Mouse (Mus musculus): Measurements from ENCODE around the gene Lypd3.
A peak's percentile ranks its signal among the peaks of the same experiment; 100 is the strongest.
"Not testable (repeated sequence)": the region's sequence is repeated elsewhere in the genome, so short reads cannot be mapped to it uniquely, and the experiment has no call there.

The Lypd3 gene

DNA sequence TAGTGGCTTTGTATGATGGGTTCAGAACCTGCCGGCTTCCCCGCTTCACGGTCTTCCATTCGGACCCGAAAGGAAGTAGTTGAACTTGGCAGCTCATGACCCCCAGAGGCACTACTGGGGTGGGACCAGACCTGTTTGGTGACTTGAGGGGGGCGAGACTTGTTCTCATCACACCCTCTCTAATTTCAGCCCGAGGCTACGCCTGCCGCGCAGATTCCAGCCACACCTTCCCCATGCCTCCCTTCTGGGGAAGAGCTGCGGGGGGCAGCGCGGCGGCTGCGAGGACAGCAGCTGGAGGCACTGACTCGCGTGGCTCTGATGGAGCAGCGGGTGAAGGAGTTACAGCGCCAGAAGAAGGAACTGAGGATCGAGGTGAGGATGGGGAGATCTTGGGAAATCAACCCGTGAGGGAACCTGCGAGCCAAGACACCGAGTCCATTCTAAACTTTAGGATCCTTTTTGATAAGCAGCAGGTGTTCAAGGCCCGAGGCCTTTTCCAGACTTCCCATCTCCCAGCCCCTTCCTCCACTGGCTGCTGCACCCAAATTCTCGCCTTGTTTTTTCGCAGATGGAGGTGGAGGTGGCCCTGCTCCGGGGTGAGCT, 23.9 kb upstream of the Lypd3 start:
- no peak for DNase-seq (ENCODE audit: low spot score in 2 of 2)

DNA sequence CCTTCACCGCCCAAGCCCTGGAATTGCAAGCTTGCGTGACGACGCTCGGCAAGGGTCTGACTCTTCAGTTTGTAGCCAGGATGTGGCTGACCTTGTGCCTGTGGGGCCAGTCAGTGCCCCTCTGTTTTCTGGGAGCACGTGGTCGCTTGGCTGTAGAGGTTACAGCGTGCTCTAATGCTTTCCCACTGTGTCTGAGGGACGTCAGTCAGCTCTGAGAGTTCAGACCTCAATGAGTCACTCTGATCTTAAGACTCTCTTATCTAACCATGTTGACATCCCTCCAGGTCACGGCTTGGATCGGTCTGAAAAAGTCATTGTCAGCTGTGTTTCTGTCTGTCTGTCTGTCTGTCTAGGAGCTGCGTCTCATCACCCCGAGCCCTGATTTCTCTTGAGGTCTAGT, 21.5 kb upstream of the Lypd3 start:
- no peak for DNase-seq (ENCODE audit: low spot score in 2 of 2)

DNA sequence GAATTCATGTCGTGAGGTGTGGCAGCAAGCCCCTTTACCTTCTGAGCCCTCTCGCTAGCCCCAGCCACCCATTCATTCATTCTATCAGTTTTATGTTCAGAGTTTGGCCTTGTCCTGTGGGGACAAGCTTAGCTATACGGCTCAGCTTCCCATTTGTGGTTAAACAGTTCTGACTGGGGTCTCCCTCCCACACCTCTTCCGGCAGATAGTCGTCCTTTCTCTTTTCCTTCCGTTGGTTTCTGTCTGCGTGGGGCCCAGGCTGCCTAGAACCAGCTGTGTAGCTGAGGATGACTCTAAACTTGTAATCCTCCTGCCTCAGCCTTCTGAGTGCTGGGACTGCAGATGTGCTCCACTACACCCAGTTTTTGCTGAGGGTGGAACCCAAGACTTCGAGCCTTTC, 18.6 kb upstream of the Lypd3 start:
- no peak for DNase-seq (ENCODE audit: low spot score in 2 of 2)

DNA sequence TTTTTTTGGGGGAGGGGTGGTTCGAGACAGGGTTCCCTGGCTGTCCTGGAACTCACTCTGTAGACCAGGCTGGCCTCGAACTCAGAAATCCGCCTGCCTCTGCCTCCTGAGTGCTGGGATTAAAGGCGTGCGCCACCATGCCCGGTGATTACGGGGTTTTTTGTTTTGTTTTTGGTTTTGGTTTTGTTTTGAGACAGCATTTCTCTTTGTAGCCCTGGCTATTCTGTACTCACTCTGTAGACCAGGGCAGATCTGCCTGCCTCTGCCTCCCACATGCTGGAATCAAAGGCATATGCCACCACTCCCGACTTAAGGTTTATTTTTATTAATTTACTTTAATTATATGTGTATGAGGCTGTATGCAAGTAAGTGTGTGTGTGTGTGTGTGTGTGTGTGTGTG, 18.0 kb upstream of the Lypd3 start:
- not testable (repeated sequence) for DNase-seq (ENCODE audit: low spot score in 2 of 2)

DNA sequence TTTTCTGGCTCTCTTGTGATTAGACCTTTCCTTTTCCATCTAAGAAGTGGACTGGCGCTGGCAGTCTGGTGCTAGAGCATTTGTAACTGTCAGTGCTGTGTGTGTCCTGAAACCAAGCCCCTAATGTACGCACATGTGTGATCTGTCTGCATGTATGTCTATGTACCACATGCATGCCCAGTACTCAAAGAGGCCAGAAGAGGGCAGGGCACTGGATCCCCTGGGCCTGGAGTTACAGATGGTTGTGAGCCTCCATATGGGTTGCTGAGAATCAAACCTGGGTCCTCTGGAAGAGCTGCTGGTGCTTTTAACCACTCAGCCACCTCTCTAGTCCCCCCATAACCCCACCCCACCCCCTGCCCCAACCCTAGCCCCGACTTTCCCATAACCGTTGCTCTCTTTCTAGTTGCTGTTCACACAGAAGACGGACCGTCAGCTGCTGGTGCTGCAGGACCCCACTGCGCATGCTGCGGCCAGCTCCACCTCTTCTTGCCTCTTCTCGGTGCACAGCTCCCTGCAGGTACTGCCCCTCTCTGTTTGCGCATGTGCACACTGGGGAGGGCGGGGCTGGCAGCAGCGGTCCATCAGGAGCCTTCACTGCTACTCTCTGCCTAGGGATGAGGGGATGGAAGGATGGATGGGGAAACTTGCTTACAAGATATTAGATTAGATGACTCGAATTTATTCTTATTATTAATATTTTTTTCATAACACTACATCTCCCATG, 16.5 kb upstream of the Lypd3 start:
- DNase-seq (ENCODE audit: low spot score in 2 of 2) = no peak

DNA sequence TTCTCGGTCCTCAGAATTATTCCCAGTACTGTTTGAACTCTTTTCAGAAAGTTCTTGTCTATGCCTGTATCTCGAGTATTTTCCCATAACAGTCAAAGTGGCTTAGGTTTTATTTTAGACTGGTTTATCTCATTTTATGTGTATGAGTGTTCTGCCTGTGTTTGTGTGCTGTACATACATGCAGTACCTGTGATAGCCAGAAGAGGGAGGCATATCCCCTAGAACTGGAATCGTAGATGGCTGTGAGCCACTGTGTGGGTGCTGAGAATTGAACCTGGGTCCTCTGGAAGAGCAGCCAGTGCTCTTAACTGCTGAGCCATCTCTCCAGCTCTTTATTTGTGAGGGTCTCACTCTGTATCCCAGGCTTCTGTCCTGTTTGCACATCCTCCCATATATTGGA, 15.2 kb upstream of the Lypd3 start:
- no peak for DNase-seq (ENCODE audit: low spot score in 2 of 2)

DNA sequence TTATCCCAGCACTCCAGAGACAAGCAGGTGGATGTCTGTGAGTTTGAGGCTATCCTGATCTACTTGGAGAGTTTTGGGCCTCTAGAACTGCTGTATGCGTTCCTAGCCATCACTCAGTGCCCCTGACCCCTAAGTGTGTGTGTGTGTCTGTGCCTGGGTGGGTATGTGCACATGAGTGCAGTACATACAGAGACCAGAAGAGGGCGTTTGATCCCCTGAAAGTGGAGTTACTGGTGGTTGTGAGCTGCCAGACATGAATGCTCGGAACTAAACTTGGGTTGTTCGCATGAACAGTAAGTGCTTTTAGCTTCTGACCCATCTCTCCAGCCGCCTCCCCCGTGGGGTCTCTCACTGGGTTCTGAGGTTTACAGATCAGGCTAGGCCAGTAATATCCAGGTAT, 13.4 kb upstream of the Lypd3 start:
- no peak for DNase-seq (ENCODE audit: low spot score in 2 of 2)

DNA sequence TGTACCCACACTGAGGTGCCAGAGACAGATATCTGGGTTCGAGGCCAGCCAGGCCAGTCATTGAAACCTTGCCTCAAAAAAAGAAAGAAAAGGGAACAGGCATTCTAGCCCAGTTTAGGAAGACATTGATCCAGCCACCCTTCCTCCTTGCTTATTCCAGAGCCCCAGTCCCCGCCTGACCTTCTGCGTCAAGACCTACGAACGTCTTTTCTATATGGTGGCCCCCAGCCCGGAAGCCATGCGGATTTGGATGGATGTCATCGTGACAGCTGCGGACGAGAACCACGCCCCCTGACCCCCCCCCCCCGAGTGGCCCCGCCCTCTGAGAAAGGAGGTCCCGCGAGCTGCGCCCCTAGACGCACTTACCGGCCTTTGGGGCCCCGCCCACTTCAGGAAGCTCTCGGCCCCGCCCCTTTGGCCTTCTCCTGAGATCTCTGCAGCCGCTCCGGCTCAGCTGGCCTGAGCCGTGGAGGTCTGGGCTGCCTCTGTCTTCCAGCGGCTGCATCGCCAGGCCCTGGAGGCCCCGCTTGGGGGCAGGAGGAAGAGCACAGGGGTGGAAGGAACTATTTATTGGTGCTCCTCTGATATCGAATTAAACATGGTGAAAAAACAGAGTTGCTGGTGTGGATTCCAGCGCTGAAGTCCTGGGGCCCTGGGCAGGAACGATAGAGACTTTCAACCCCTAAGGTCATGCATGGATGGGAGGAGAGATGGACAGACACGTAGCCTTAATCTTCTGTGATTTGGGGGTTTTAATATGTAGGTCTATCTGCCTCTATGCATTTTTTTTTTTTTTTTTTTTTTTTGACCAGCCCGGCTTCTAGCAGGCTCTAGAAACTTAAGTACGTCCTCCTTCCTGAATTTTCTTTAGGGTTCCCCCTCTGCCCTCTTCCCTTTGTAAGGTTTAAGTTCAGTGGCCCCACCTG, 7.4 kb upstream of the Lypd3 start:
- DNase-seq (ENCODE audit: low spot score in 2 of 2) = peak; percentile 83 to 87

DNA sequence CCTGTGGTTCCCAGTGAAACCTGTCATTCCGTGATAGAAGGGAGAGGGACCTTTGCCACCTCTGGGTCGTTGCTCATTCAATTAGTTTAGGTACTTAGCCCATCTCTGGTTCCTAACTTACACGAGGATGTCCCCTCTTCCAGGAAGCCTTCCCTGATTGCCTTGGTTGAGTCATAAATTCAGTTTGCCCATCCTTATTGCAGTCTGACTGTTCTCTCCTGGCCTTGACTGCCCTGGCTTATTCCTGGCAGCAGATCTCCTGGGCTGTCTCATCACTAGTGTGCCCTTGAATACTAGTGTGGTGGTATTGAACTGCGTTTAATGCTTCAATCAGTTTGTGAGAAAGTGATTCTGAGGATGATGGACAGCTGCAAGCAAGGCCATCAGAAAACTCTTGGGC, 6.7 kb upstream of the Lypd3 start:
- DNase-seq (ENCODE audit: low spot score in 2 of 2) = no peak

DNA sequence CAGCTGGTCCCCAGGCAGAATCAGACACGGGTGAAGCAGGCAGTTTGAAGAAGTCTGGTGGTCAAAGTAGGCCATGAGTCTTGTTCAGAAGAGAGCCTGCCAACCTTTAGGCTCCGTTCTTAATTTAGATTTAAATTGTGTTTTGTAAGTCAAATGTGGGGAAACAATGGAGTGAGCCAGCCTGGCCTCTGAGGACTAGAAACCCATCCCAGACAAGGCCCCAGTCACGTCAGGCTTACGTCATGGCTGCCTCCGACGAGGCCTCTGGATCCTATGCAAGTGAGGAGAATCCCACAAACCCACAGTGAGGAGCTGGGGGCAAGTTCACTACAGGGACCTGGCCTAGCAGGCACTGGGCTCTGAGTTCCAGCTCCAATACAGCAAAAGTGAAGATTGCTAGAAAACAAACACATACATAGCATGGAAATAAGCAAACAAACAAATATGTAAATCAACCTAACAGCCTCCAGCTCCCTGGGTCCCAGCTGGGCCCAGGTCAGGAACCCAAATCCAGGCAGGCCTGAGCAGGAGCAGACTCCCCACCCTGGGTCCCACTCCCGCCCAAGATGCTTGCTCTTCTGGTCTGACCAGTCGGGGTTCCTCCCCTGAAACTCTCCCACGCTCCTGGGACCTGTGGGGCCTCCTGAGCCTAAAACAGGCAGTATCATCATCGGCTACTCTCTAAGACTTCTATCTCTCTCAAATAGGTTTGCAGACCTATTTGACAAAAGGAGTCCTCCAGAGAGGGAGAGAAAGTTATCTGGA, 6.1 kb upstream of the Lypd3 start:
- DNase-seq (ENCODE audit: low spot score in 2 of 2) = no peak

DNA sequence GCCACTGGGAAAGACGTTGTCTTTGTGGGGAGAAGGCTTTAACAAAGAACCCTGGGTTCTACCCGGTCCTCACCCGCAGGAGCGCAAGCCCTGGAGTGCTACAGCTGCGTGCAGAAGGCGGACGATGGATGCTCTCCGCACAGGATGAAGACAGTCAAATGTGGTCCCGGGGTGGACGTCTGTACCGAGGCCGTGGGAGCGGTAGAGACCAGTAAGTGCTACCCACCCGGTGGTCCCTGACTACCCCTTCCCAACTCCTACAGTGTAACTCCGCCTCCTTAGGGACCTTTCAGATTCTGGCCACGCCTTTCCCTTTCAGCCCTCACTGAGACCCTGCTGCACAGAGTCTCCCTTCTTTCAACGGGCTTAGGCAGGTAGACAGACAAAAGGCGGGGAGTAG, 696 bp downstream of the Lypd3 start:
- no peak for DNase-seq (ENCODE audit: low spot score in 2 of 2)

DNA sequence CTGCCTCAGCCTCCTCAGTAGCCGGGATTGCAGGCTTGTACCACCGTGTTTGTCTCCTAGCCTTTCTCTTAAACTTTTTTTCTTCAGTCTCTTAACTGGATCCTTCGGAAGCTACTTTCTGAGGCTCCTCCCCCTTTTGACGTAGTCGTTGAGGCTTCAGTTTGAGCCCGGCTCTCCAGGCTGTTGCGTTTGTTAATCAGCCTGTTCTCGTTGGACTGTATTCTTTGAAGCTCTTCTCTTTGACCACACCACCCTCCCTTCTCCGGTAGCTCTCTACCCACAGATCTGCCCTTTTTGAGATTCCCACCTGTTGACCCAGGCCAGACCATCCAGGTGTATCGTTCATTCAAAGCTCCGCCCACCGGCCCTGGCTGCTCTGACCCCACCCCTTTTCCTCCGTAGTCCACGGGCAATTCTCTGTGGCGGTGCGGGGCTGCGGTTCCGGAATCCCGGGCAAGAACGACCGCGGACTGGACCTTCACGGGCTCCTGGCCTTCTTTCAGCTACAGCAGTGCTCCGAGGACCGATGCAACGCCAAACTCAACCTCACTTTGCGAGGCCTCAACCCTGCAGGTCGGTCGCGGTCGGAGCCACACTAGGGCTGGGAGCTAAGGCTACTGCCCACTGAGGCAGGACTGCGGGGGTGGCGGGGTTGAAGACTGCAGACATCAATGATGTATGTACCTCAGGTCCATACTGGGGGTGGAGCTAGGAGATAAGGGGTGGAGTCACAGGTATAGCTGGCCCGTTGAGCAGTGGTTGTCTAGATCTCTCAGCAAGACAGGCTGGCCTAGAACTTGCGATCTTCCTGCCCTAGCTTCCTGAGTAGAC, 1.9 kb downstream of the Lypd3 start:
- no peak for DNase-seq (ENCODE audit: low spot score in 2 of 2)

DNA sequence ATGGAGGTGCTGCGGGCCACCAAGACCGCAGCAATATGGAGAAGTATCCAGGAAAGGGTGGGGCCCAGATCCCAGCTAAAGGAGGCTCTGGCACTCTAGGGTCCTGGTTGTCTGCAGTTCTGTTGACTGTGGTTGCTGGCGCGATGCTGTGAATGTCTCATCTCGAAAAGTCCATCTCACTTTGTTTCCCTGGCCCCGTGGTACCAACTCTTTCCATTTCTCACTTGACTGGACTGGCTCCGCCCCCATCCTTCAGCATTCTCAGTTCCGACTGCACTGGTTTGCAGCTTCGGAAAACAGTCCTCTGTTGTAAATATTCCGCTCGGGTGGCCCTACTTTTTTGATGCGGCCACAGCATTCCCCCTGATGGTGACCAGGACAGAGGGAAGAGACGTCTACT, 4.1 kb downstream of the Lypd3 start:
- DNase-seq (ENCODE audit: low spot score in 2 of 2) = no peak

DNA sequence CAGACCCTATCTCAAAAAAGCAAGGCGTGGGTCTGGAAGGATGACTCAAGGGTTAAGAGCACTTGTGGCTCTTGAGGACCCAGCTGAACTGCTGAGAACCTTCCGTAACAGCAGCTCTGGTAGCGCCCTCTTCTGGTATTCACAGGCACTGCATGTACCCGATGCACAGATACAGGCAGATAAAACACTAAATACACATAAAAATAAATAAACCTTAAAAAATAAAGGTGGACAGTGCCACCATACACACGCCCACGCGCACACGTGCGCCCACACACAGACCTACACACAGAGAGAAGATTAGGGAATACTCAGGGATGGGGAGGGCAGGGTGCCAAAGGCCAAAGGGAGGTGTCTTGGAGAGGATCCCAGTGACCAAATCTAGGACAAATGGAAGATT, 6.1 kb downstream of the Lypd3 start:
- DNase-seq (ENCODE audit: low spot score in 2 of 2) = peak; percentile 54

DNA sequence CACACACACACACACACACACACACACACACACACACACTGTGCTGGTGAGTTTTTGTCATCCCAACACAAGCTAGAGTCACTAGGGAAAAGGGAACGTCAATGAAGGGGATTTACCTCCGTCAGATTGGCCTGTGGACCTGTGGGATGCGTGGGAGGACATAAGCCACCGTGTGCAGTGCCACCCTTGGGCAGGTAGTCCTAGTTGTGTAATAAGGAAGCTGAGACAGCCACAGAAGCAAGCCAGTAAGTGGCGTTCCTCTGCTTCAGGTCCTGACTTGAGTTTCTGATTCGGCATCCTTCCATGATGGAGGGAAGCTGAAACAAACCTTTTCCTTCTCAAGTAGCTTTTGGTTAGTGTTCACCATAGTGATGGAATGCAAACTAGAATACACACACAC, 8.1 kb downstream of the Lypd3 start:
- no peak for DNase-seq (ENCODE audit: low spot score in 2 of 2)

DNA sequence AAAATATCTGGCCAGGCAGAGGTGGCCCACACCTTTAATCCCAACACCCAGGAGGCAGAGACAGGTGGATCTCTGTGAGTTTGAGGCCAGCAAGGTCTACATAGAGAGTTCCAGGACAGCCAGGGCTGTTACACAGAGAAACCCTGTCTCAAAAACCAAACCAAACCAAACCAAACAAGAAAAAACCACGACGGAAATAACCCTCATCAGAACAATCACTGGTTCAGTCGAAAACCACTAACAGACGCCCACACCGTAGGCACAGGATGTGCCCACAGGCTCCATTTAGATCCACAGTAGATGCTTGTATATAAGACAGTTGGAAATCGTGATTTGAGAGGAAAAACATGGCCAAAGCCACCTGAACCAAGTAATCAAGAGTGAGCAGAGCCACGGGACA, 8.6 kb downstream of the Lypd3 start:
- DNase-seq (ENCODE audit: low spot score in 2 of 2) = peak in 1 of 2 experiments; percentile 23

DNA sequence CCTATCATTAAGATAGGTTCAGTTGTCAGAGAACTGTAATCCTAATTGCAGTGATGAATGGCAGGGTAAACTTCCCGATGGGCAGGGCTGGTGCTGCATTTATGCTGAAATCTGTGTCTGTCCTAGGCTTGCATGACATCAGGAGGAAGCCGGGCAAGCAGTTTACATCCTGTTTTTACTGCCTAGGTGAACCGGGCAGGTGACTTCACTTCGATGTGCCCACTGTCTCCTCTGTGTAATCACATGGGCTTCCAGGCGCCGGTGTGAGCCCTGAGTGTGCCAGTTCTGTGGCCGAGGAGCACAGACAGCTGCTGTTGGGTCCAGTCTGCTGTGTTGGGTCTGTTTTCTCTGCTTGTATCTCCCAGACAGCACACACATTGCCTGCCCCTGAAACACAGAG, 10.1 kb downstream of the Lypd3 start:
- peak; percentile 22 to 36 for DNase-seq (ENCODE audit: low spot score in 2 of 2)

DNA sequence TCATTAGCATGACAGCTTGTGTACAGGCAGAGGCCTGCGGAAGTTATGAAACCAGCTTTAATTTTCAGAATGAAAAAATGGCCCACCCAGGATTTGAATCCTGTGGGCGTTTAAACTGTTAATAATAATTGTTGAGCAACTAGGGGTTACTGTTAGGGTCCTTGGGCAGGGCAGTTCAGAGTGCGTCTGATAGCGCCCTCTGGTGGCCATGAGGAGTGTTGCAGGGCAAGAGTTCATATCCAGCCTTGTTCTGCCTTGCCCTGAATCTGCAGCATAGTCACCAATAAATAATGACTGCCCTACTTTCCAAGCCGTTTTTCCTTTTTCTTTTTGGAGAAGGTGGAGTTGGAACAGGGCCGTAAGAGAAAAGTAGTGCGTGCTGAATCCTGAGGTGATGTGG, 17.3 kb downstream of the Lypd3 start:
- peak; percentile 52 to 53 for DNase-seq (ENCODE audit: low spot score in 2 of 2)

DNA sequence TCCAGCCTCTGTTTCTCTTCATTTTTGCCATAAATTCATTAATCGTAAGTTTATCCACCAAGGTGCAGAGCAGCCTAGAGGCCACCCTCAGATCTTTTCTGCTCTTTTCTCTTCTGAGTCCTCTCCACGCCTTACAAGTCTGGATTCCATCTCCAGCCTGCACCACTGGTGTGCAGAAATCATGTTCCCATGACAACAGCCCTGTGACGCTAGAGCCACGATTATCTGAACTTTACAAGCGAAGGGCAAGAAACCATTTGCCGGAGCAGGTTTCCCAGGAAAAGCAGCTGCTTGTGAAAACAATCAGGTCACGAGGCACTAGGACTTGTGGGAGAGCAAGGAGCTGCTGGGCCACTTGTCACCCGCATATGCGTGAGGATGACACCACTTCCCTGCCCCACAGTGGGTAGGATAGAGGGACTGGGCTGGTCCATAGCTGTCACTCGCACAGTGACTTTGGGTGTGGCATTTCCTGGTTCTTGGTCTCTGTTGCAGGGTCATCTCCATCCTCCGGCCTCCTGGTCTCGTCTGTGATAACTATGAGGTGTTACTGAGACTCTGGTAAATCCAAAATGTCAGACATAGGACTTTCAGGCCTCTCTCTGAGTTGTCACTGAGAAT, 23.5 kb downstream of the Lypd3 start:
- DNase-seq (ENCODE audit: low spot score in 2 of 2) = no peak

DNA sequence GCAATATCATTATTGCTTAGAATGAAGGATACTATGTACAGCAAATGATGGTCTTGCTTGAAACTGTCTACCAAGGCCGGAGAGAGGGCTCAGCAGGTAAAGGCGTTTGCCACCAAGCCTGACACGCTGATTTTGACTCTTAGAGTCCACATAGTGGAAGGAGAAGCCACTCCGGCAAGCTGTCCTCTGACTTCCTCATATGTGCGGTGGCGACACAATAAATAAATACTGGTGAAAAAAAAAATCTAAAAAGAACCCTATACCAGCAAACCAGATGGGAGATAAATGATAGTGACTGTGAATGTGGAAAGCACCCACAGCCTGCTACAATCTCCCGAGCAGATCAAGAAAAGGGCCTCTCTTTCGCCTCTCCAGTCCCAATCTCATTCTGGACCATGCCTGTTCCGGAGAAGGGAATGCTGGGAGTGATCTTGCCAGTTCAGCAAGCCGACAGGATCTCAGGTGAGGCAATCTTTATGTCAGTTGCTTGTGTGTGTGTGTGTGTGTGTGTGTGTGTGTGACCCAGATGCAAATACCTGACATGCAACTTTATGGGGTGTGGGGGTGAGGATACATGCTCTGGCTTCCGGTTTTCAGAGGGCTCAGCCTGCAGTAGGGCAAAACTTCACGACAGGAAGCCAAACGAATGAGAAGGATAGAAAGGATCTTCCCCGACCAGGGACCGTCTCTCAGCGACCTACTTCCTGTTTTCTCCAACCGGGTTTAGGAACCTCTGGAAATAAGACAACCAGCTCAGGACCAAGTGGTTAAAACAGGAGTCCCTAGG, 25.0 kb downstream of the Lypd3 start:
- DNase-seq (ENCODE audit: low spot score in 2 of 2) = peak in 1 of 2 experiments; percentile 37
